Mouse (Mus musculus) ES-CJ7 (cell line): ENCODE measurements around the gene Irf6.

Experiments used
- DNase-seq: peaks from one replicate; pipeline ENCODE4 v3.0.0; 2011; ENCODE audit warnings: low read depth, low spot score

Irf6 gene

GRCm38 (mm10) chr1:193156316-193157110 is 3.6 kb downstream of the Irf6 start:
- DNase-seq = no peak

DNA sequence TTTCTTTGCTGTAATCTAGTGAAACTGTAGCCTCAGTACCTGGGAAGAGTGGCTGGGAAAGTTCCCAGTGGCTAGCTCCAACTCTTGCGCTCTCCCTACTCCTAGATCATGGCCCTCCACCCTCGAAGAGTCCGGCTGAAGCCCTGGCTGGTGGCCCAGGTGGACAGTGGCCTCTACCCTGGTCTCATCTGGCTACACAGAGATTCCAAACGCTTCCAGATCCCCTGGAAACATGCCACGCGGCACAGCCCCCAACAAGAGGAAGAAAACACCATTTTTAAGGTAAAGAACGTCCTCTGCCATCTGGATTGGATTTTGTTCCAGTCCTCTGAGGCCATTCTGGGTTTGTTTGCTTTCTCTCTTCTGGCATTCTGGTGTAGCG is 4.2 kb downstream of the Irf6 start:
- no peak for DNase-seq

GRCm38 (mm10) chr1:193159163-193159562 is 6.3 kb downstream of the Irf6 start:
- no peak for DNase-seq

DNA sequence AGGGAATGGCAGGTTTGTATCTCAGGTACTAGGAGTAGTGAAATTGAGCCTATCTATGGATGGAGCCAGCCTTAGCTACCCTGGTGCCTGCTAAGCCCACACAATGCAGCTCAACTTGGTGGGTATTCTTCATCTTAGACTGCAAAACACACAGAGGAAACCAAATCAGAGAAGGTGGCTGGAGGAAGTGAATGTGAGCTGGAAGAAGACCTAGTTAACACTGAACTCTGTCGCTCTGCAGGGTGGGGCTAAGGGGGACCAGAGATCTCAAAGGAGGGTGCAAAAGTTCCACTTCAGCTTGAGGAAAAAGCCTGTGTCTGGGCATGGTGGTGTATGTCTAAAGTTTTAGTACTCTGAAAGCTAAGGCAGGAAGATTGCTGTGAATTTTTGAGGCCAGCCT is 6.7 kb downstream of the Irf6 start:
- no peak for DNase-seq

GRCm38 (mm10) chr1:193160317-193161032 is 7.6 kb downstream of the Irf6 start:
- peak; percentile 82 for DNase-seq

- DNase-seq = no peak
Observed at GRCm38 (mm10) chr1:193167746-193168145, 14.8 kb downstream of the Irf6 start, which contains the start of gene A130010J15Rik. Gene A130010J15Rik, plus strand, starts transcription at chr1:193168046.

GRCm38 (mm10) chr1:193169228-193169627 is 16.3 kb downstream of the Irf6 start:
- DNase-seq = no peak

DNA sequence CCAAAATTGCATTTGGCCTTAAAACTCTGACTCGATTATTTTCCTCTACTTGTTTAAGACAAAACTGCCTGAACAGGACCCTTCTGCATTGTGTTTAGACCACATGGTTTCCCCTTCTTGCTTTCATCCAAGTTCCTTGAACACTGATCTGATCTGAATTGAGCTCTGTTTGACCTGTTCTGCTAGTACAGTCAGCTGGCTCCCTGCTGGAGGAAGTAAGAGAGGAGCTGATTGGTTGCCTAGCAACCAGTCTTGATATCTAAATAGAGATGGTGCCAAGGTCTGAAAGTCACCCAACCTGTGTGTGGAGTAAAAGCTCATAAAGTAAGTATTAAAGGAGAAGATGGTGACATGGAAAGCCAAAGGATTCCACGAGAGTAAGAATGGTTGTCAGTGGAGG is 16.9 kb downstream of the Irf6 start:
- no peak for DNase-seq

DNA sequence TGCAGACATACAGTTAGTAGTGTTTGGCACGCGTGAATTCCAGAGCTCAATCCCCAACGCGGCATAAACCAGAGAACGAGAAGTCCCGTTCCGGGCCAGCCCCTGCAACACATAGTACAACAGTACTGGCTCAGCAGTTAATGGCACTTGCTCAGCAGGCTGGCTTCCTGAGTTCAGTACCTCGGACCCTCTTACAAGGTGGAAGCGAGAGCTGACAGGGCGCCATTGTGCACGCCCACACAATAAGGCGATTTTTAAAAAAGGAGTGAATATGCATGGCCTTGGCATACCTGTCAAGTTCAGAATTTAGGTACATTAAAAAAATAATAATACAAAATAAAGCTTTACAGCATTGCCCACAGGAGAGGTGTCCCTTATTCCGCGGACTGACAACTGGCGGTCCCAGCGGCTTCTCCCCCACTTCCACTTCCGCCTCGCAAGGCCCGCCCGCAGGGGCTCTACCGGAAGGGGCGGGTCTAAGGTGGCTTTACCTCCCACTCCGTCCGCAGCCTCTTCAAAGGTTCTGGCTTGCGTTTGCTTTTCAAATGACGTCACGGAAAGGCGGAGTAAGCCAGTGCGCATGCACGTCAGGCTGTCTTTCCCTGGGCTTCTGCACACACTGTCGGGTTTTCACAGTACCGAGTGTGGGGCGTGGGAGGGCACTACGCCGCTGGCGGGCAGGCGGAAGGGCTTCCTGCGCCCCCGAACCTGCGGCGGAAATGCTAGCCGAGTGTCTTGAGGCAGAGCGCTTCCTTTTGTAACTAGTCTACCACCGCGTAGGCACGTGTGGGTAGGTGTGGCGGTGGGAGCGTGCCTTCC is 20.3 kb downstream of the Irf6 start:
- peak; percentile 100 for DNase-seq

- no peak for DNase-seq
Observed at GRCm38 (mm10) chr1:193173810-193174129, 20.9 kb downstream of the Irf6 start.

DNA sequence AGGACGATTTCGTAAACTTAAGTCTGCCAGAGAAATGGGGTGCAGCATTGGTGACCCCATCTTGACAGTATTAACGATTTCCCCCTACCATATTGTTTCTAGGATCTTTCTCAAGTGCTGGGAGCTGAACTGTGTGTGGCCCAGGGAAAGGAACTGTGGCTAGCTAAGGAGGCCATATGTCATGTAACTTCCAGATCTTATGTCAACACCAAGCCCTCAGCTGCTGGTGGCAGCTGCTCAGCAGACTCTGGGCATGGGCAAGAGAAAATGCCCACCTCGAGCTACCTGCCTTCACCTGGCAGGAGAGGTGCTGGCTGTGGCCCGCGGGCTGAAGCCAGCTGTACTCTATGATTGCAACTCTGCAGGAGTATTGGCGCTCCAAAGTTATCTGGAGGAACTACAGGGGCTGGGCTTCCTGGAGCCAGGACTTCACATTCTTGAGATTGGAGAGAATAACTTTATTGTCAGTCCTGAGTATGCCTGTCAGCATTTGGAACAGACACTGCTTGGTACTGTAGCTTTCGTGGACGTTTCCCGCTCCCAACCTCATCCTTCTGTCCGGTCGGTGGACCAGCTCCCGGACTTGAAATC is 21.3 kb downstream of the Irf6 start:
- DNase-seq = peak; percentile 17

DNA sequence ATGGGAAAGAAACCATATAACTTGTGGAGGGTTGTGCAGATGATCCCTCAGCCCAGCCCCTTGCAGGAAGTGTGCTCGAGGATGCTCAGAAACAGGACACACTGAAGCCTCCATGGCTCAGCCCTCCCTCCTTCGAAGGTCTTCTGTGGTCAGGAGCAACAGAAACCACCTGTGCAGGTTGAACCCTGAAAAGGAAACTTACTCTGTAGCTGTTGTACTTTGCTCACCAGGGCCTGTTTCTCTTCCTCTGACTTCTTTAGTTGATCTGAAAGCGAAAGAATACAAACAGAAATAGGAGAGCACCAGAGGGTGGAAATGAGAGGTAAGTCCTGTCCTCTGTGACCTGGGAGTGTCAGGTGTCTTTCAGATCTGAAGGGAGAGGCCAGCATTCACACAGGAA is 28.2 kb downstream of the Irf6 start:
- DNase-seq = no peak

- DNase-seq = no peak
Observed at GRCm38 (mm10) chr1:193188257-193188656, 35.3 kb downstream of the Irf6 start.

DNA sequence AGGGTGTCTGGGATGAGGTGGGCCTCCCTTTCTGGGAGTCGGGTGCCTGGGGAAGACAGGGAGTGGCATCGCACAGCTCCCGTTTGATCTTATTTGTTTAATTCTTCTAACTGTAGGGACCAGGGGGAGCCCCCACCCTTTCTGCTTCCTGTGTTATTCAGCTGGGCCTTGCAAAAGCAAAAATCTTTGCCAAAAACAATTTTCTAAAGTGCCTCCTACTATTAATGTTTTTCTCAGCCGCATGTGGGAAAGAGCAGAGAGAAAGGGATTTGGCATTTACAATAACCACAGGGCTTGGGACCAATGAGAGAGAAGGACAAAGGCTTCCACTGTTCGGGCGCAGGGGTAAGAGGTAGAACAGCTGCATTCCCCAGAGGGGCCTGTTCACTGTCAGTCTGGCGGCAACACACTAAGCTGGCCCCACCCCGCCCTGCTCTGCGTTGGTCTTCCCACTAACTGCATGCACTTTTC is 36.3 kb downstream of the Irf6 start:
- DNase-seq = no peak

DNA sequence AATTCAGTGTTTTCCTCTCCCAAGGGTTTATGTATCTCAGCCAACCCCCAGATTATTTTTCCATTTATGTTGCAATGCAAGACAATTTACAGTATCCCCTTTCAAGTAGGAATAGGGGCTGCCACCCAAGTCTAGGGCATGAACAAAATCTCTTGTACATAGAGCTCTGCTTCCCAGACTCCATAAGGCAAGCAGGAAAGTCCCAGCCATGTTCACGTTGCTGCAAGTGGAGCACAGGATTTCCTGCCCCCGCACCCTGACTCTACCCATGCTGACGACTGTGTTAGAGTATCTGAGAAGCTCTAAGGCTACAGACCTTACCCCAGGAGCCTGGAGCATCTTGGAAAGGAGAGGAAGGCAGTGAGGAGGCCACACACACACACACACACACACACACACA is 36.9 kb downstream of the Irf6 start:
- no peak for DNase-seq

DNA sequence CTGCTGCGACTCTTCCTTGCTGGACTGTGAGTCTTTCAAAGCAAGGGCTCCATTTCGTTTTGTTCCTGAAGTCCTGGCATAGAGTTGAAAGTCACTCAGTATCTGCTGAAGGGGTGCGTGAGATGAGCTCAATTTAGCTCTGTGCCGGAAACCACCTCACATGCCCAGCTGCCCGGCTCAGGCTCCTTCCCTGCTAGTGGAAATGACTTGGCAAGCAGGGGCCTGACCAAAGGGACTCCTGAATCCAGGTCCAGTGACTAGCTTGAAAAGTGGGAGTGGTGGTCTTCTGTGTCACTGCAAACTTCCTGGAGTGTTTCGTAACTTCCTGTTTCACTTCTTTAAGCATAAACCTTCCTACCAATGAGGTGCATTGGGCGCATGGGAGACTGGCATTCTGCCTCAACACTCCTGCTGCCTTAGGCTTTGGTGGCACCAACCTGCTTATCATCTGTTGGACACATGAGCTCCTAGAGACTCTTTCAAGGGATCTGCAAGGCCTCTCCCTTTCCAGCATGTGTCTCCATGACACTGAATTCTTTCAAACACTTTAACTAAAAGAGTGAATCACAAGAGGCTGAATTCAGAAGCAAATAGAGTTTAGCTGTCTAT is 38.9 kb downstream of the Irf6 start:
- no peak for DNase-seq

DNA sequence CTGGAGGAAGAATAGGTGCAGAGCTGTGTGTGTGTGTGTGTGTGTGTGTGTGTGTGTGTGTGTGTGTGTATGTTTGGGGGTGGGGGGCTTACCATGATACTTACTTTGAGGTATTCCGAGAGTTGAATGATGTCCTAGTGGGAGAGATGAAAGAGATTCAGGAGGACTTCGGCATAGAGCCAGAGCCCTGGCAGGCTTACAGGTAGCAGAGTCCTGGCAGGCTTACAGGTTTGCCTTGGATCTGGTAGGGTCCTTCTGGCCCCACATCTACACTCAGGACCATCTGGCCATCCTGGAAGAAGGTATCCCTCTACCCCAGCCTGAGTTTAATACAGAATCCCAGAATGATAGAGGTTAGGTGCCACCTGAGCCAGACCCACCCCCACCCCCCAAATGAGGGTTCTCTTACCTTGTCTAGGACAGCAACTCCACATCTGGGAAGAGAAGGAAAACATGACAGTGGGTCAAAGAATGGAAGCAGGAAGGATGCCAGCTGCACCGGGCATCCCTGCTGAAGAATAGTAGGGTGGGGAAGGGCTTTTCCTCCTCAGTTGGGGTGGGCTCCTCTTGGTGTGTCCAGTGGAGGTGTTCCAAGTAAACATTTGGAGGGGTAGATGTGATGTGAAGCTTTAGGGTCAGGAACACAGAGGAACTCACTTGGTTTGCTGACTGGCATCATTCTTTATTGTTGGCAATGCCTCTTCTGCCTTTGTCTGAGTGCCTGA is 41.7 kb downstream of the Irf6 start:
- DNase-seq = no peak

DNA sequence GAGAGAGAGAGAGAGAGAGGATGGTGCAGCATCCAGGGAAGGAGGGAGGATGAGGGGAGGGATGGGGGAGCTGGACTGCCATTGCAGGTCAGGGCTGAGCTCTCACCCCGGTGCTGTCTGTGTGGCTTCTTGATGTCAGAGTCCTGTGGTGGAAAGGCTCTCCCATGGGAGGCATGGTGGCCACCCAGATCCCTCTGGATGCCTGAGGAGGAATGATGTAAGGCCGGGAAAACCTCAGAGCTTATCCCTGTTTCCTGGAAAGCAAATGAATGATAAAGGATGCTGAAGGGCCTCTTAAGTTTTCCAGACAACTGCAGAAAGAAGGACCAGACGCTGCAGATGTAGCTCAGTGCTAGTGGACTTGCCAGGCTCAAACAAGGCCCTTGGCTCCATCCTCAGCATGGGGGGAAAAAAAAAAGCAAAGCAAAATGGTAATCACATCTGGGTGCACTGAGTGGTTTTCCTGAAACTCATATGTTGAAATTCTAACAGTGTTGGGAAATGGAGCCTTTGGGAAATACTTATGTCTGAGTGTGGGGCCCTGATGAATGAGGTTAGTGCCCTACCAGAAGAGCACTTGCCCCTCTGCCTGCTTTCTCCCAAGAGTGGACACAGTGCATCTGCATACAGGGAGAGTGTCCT is 42.4 kb downstream of the Irf6 start:
- DNase-seq = no peak

DNA sequence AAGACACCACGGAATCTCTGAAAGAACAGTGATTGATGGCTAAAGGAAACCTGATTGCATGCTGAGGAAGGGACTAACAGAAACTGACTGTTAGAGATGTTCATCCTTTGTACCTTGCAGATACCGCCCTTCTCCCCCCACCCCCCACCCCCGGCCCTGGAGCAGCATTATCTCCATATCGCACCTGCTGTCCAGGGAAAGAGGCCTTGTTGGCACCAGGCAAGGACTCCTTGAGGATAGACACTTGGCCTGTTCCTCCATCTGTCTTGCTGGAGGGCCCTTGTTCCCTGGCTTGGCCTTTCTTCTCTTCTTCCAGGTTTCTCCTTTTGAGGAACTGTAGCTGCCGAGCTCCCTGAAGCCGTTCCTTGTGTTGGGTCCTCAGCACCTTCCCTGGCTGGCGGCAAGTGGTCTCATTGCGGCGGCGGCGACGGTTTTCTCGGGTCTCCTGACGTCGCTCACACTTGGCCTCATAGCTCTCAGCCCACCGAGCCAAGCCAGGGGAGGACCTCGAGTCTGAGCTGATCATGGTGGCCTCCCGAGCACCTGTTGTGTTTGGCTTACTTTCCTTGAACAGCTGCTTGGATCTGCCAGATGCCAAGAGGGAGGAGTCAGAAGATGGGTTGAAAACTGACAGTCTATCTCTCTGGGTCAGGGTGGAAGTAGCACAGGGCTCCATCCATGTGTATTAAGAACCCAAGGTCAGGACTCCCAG is 44.7 kb downstream of the Irf6 start:
- DNase-seq = no peak

GRCm38 (mm10) chr1:193198312-193198711 is 45.4 kb downstream of the Irf6 start:
- no peak for DNase-seq
